Mouse (Mus musculus) MEL (cell line): ENCODE measurements around the gene Mob3b. TPM values are rescaled to one million over a fixed set of nuclear protein-coding genes. Genes with fewer than 3 reads are reported as not detected.

ENCODE experiments used
- DNase-seq: peaks from one replicate; pipeline ENCODE4 v3.0.0; 2011; ENCODE audit warnings: low read depth, low spot score
- H3K27ac ChIP-seq: 2 replicates; pipeline ENCODE4 v1.5.1; 2012; ENCODE audit warnings: low read depth, mild to moderate bottlenecking, control low read depth, low read length, moderate library complexity; ENCODE audit not compliant: control insufficient read depth
- H3K27me3 ChIP-seq, 2 experiments: fragments of 150-350 bp in 1 of 2; sonication (generic) in 1 of 2; 2 replicates each; pipeline ENCODE4 v1.6.1; 2012; ENCODE audit warnings: low read length in 2 of 2, mild to moderate bottlenecking in 2 of 2, improper control_type of control experiment in 1 of 2, moderate library complexity in 1 of 2; ENCODE audit not compliant: insufficient read depth in 2 of 2, control insufficient read depth in 1 of 2
- H3K36me3 ChIP-seq, 2 experiments: 2 replicates each; pipeline ENCODE4 v1.6.1; 2012 to 2014; ENCODE audit warnings: low read length in 2 of 2, improper control_type of control experiment in 1 of 2, inconsistent platforms in 1 of 2, mild to moderate bottlenecking in 1 of 2; ENCODE audit not compliant: insufficient read depth in 2 of 2, control insufficient read depth in 1 of 2
- H3K4me1 ChIP-seq, 2 experiments: fragments of 150-350 bp in 1 of 2; sonication (generic) in 1 of 2; 2 replicates each; pipeline ENCODE4 v1.6.1; 2012; ENCODE audit warnings: low read length in 2 of 2, improper control_type of control experiment in 1 of 2, mild to moderate bottlenecking in 1 of 2; ENCODE audit not compliant: insufficient read depth in 2 of 2, control insufficient read depth in 1 of 2
- H3K4me3 ChIP-seq, 2 experiments: fragments of 150-350 bp in 1 of 2; sonication (generic) in 1 of 2; 2 replicates each; pipeline ENCODE4 v1.5.1; 2012; ENCODE audit warnings: low read depth in 2 of 2, low read length in 2 of 2, mild to moderate bottlenecking in 2 of 2, moderate library complexity in 2 of 2, control low read depth in 1 of 2, improper control_type of control experiment in 1 of 2; ENCODE audit not compliant: control insufficient read depth in 1 of 2, insufficient read depth in 1 of 2
- H3K79me2 ChIP-seq: 2 replicates; pipeline ENCODE4 v1.6.1; 2012; ENCODE audit warnings: mild to moderate bottlenecking, low read length, moderate library complexity; ENCODE audit not compliant: control insufficient read depth, poor library complexity, insufficient read depth
- H3K9ac ChIP-seq: 2 replicates; pipeline ENCODE4 v1.6.1; 2012; ENCODE audit warnings: low read depth, mild to moderate bottlenecking, control low read depth, low read length, moderate library complexity; ENCODE audit not compliant: control insufficient read depth, poor library complexity, severe bottlenecking
- H3K9me3 ChIP-seq: fragments of 150-350 bp; sonication (generic); replicated peaks from 2 replicates; pipeline ENCODE4 v1.6.1; 2012; ENCODE audit warnings: mild to moderate bottlenecking, low read length, improper control_type of control experiment, moderate library complexity; ENCODE audit not compliant: insufficient read depth
- CHD1 ChIP-seq: IDR thresholded peaks from 2 replicates; pipeline ENCODE4 v1.6.1; 2012; ENCODE audit warnings: low read depth, mild to moderate bottlenecking, inconsistent platforms, low read length, improper control_type of control experiment
- KAT2A ChIP-seq: conservative IDR thresholded peaks from 2 replicates; pipeline ENCODE4 v1.6.1; 2012; ENCODE audit warnings: low read depth, low read length, improper control_type of control experiment, inconsistent platforms
- MAFK ChIP-seq: IDR thresholded peaks from 2 replicates; pipeline ENCODE4 v1.6.1; 2011; ENCODE audit warnings: low read depth, mild to moderate bottlenecking, low read length, improper control_type of control experiment, borderline replicate concordance
- MAX ChIP-seq: IDR thresholded peaks from 2 replicates; pipeline ENCODE4 v1.6.1; 2011; ENCODE audit warnings: low read length, improper control_type of control experiment
- MAZ ChIP-seq: IDR thresholded peaks from 2 replicates; pipeline ENCODE4 v1.6.1; 2012; ENCODE audit warnings: low read depth, mild to moderate bottlenecking, inconsistent platforms, low read length, improper control_type of control experiment
- MXI1 ChIP-seq: IDR thresholded peaks from 2 replicates; pipeline ENCODE4 v1.6.1; 2011; ENCODE audit warnings: mild to moderate bottlenecking, low read depth, low read length, improper control_type of control experiment
- MYB ChIP-seq: IDR thresholded peaks from 2 replicates; pipeline ENCODE4 v1.6.1; 2011; ENCODE audit warnings: mild to moderate bottlenecking, low read depth, low read length, improper control_type of control experiment
- NELFE ChIP-seq: IDR thresholded peaks from 2 replicates; pipeline ENCODE4 v1.6.1; 2011; ENCODE audit warnings: low read depth, low read length, improper control_type of control experiment
- NRF1 ChIP-seq: IDR thresholded peaks from 2 replicates; pipeline ENCODE4 v1.6.1; 2014; ENCODE audit warnings: low read depth, mild to moderate bottlenecking, inconsistent platforms, low read length, improper control_type of control experiment, moderate library complexity; ENCODE audit not compliant: poor library complexity, insufficient read depth, severe bottlenecking
- RCOR1 ChIP-seq: IDR thresholded peaks from 2 replicates; pipeline ENCODE4 v1.6.1; 2012; ENCODE audit warnings: low read depth, mild to moderate bottlenecking, inconsistent platforms, low read length, improper control_type of control experiment
- SMC3 ChIP-seq: IDR thresholded peaks from 2 replicates; pipeline ENCODE4 v1.6.1; 2011; ENCODE audit warnings: low read depth, low read length, improper control_type of control experiment
- TCF12 ChIP-seq: IDR thresholded peaks from 2 replicates; pipeline ENCODE4 v1.6.1; 2014; ENCODE audit warnings: low read depth, mild to moderate bottlenecking, inconsistent platforms, low read length, improper control_type of control experiment, moderate library complexity
- USF1 ChIP-seq: IDR thresholded peaks from 2 replicates; pipeline ENCODE4 v1.6.1; 2014; ENCODE audit warnings: low read depth, mild to moderate bottlenecking, inconsistent platforms, low read length, improper control_type of control experiment, moderate library complexity
- ZKSCAN1 ChIP-seq: IDR thresholded peaks from 2 replicates; pipeline ENCODE4 v1.6.1; 2012; ENCODE audit warnings: low read depth, mild to moderate bottlenecking, inconsistent platforms, low read length, improper control_type of control experiment, moderate library complexity
- polyA plus RNA-seq, 2 experiments: library from polyadenylated mRNA; stranded (reverse) in 1 of 2; unstranded in 1 of 2; fragments of >175 nt in 1 of 2; fragments of >200 nt in 1 of 2; gene quantifications; 2 replicates each; pipeline versions ENCODE4 v1.2.1 to v1.2.4; 2012; ENCODE audit warnings: low replicate concordance in 2 of 2, low read depth in 1 of 2; ENCODE audit not compliant: insufficient read length in 2 of 2, insufficient read depth in 1 of 2, missing spikeins in 1 of 2
- total RNA-seq: library from RNA; depleted of rRNA; stranded (reverse); fragments of 300-350 nt; gene quantifications from 2 replicates; pipeline ENCODE4 v1.2.3, GENCODE M21; 2012

The Mob3b gene
- total and polyA plus RNA-seq, 3 experiments: 3.8 to 4.2 TPM; not detected in 1

DNA sequence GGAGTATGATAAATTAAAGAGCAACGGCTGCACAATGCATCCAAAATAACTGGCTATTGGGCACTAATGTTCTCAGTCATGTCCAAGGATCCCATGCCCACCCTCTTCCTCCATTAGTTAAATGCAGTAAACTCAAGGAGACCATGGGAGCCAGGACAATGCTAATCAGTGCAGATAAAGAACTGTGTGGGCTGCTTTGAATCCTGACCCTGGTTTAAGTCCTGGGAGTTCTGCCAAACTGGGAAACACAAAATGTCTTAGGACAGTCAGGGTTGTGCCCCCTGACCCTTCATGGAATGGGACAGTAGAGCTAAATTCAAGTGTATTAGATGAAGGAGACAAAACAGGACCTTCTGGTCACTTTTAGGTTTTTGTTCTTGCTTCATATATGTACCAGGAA lies 117.0 kb downstream of the Mob3b start:
- Histone ChIP-seq H3K36me3 (no peaks in the 10 kb centered on the region), H3K4me1 (no peaks in the 10 kb centered on the region), H3K79me2 (no peaks in the 10 kb centered on the region), H3K27me3 (no peaks in the 10 kb centered on the region), H3K4me3 (no peak overlapping the region), H3K27ac (no peak overlapping the region), H3K9me3 (no peaks in the 10 kb centered on the region), H3K9ac (no peak overlapping the region)
- no peak for DNase-seq
- TF ChIP-seq KAT2A: no peak

DNA sequence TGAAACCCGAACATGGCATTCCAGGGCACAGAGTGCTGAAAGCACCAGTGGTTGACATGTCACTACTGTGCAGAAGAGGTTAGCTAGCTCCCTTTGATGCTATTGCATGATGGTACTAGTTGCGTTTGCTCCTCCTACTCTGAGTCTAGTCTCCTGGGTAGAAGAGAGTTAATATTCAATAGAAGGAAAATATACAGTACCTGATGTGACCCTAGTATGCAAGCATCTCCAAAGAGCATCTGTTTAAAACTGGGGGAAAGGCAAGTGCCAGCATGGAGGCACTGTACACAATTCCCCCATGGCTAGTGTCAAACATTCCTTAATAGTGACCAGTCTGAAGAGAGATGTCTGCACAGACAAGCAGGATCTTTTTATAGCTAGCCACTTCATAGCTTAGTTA lies 119.5 kb downstream of the Mob3b start:
- Histone ChIP-seq H3K4me3 (no peak overlapping the region), H3K27me3 (no peaks in the 10 kb centered on the region), H3K27ac (no peak overlapping the region), H3K79me2 (no peaks in the 10 kb centered on the region), H3K4me1 (no peaks in the 10 kb centered on the region), H3K36me3 (no peaks in the 10 kb centered on the region), H3K9ac (no peak overlapping the region), H3K9me3 (no peaks in the 10 kb centered on the region)
- TF ChIP-seq ZKSCAN1 (no peak), MAZ (no peak), MAX (no peak)
- DNase-seq: no peak

DNA sequence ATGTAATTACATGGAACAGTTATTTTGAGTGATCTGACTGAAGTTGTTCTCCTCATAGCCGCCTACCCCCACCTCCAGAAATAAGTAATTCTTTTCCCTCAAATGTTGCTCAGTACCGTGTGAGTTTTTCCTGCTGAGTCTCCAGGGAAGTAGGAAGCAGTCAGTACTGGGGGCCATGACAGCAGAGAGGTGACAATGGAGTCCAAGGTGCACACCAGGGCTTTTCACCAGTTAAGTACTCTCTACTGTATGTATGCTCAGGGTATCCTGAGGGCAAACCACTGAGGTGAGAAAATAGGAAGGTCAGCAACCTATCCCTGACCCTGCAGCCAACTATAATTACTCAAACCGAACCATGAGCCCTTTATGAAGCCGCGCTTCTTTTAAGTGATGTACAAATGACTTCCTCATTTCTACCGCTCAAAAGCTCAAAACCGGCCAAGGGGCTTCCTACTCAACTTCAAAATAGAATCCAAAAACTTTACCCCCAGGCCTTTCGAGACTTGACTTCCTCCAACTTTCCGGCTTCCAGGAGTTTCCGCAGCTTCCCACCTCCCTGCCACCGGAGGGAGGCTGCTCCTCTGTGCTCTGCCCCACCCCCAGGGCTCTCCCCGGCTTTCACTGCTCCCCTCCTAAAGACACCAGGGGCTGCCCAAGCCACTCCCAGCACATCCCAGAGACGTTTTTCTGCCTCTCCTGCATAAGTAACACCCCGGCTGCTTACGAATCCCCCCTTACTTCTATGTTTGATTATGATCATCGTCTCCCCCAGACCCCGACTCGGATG lies 122.6 kb downstream of the Mob3b start:
- no peak overlapping the region for H3K4me3 ChIP-seq
- no peaks in the 10 kb centered on the region for H3K9me3 ChIP-seq
- TF ChIP-seq MAFK: no peak
- no peak for TF ChIP-seq RCOR1
- TF ChIP-seq, all 39 proteins: peak for 0
- no peaks in the 10 kb centered on the region; a peak in 1 of 4 replicates for H3K4me1 ChIP-seq
- H3K36me3 ChIP-seq: peaks cover 0 to 6% of the 10 kb centered on the region in 2 experiments; a peak in 1 of 4 replicates
- H3K9ac ChIP-seq: no peak overlapping the region
- no peak for DNase-seq
- no peak overlapping the region for H3K27ac ChIP-seq
- no peaks in the 10 kb centered on the region for H3K27me3 ChIP-seq
- H3K79me2 ChIP-seq: no peaks in the 10 kb centered on the region

DNA sequence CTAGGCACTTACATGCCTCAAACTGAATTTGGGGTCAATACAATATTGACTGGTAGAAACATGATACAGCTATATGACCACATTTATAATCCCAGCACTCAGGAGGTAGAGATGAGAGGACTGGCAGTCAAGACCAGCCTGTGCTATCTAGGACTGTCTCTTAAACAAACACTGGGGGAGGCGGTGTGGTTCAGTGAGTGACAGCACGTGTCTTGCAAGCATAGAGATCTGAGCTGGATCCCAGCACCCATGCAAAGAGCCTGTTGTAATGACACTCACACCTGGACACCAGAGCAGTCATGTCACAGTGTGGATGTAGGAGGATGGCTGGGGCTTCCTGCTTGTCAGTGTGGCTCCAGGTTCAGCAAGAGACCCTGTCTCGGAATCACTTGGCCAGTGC lies 124.5 kb downstream of the Mob3b start:
- no peak overlapping the region for H3K27ac ChIP-seq
- H3K79me2 ChIP-seq: no peaks in the 10 kb centered on the region
- no peaks in the 10 kb centered on the region for H3K9me3 ChIP-seq
- no peak for TF ChIP-seq NRF1
- TF ChIP-seq SMC3: no peak
- TF ChIP-seq USF1: no peak
- no peak for TF ChIP-seq CHD1
- TF ChIP-seq MYB: no peak
- no peak for TF ChIP-seq MAZ
- TF ChIP-seq MAX: no peak
- no peak for TF ChIP-seq NELFE
- TF ChIP-seq TCF12: no peak
- TF ChIP-seq MXI1: no peak
- no peak for DNase-seq
- H3K4me3 ChIP-seq: no peak overlapping the region
- no peaks in the 10 kb centered on the region for H3K27me3 ChIP-seq
- H3K4me1 ChIP-seq: no peaks in the 10 kb centered on the region; a peak in 1 of 4 replicates
- peaks cover 0 to 6% of the 10 kb centered on the region in 2 experiments; a peak in 1 of 4 replicates for H3K36me3 ChIP-seq
- no peak overlapping the region for H3K9ac ChIP-seq
